Mouse (Mus musculus): ENCODE results near the gene Csta1.

DNA sequence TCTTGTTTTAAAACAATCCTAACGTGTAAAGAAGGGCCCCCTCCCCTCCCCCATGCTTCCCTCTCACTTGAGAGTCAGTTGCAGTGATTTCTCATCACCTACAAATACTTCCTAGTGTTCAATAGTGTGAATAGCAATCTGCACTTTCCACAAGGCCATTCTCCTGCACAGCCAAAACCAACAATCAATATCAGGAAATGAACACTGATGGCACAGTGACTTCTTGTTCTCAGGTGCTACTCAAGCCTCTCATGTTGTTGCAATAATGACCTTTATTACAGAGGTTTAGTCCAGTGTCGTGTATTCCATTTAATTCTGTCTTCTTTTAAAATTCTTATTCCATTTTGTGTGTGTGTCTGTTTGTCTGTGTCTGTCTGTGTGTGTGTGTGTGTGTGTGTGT, 7.2 kb upstream of the Csta1 start:
- TF ChIP-seq TCF12 (IDR thresholded peaks at IDR 0.05; ENCODE audit: insufficient read depth, poor library complexity, severe bottlenecking) (no peak), E2F4 (IDR thresholded peaks at IDR 0.05; ENCODE audit: insufficient read depth) (no peak), MYOG (IDR thresholded peaks at IDR 0.05; ENCODE audit: control insufficient read depth in 1 of 3, insufficient read depth in 1 of 3, insufficient read length in 2 of 3, low read depth in 2 of 3) (no peak), MAX (IDR thresholded peaks at IDR 0.05; ENCODE audit: low read depth) (no peak), POLR2A (IDR thresholded peaks at IDR 0.05; ENCODE audit: insufficient read length, low read depth) (no peak), POLR2AphosphoS2 (IDR thresholded peaks at IDR 0.05; ENCODE audit: insufficient read length, low read depth) (no peak), USF1 (IDR thresholded peaks at IDR 0.05; ENCODE audit: low read depth) (no peak), MYOD1 (IDR thresholded peaks at IDR 0.05; ENCODE audit: control insufficient read depth in 1 of 3, insufficient read length in 2 of 3, low read depth in 2 of 3) (no peak), CEBPB (IDR thresholded peaks at IDR 0.05; ENCODE audit: insufficient read depth, poor library complexity, severe bottlenecking) (no peak)
